Mouse (Mus musculus) hindbrain, postnatal 0 days (tissue): ENCODE measurements around the gene Pak3. TPM values are rescaled to one million over a fixed set of nuclear protein-coding genes. Genes with fewer than 3 reads are reported as not detected.
A peak's percentile ranks its signal among the peaks of the same experiment; 100 is the strongest.
"Not testable (repeated sequence)": the region's sequence is repeated elsewhere in the genome, so short reads cannot be mapped to it uniquely, and the experiment has no call there.

ENCODE experiments used
- ATAC-seq: fragments of 200-750 bp; cut with Nextera tagmentation; 2 replicates; pipeline ENCODE4 v1.8.0; 2017; ENCODE audit warnings: mild to moderate bottlenecking, moderate TSS enrichment, moderate library complexity
- DNase-seq: peaks from one replicate; pipeline ENCODE4 v3.0.0-alpha.2; 2015; ENCODE audit warnings: low spot score
- H3K27ac ChIP-seq: fragments of 300-500 bp; sonication (generic); 2 replicates; pipeline ENCODE4 v1.5.1; 2014; ENCODE audit warnings: mild to moderate bottlenecking
- H3K27me3 ChIP-seq: fragments of 300-500 bp; sonication (generic); 2 replicates; pipeline ENCODE4 v1.6.1; 2014; ENCODE audit warnings: low read length, mixed read lengths; ENCODE audit not compliant: insufficient read depth
- H3K36me3 ChIP-seq: fragments of 300-500 bp; sonication (generic); 2 replicates; pipeline ENCODE4 v1.6.1; 2014; ENCODE audit warnings: low read length, mixed read lengths; ENCODE audit not compliant: insufficient read depth
- H3K4me1 ChIP-seq: fragments of 300-500 bp; sonication (generic); 2 replicates; pipeline ENCODE4 v1.6.1; 2014; ENCODE audit warnings: antibody characterized with exemption, low read length, mixed read lengths; ENCODE audit not compliant: insufficient read depth
- H3K4me2 ChIP-seq: fragments of 300-500 bp; sonication (generic); 2 replicates; pipeline ENCODE4 v1.6.1; 2014; ENCODE audit warnings: low read depth, mild to moderate bottlenecking, low read length, moderate library complexity, mixed read lengths
- H3K4me3 ChIP-seq: fragments of 300-500 bp; sonication (generic); 2 replicates; pipeline ENCODE4 v1.5.1; 2014; ENCODE audit warnings: low read length
- H3K9ac ChIP-seq: fragments of 300-500 bp; sonication (generic); replicated peaks from 2 replicates; pipeline ENCODE4 v1.6.1; 2014; ENCODE audit warnings: mild to moderate bottlenecking, low read length, moderate library complexity, mixed read lengths
- H3K9me3 ChIP-seq: fragments of 300-500 bp; sonication (generic); 2 replicates; pipeline ENCODE4 v1.6.1; 2016; ENCODE audit warnings: low read length, mixed read lengths
- CTCF ChIP-seq: IDR thresholded peaks from 2 replicates; pipeline ENCODE4 v1.5.1; 2016; ENCODE audit warnings: antibody characterized with exemption, control low read depth, low read depth
- WGBS: fragments of 180-500 bp; shearing (Covaris S2); extraction: QIAGEN DNeasy Blood & Tissue Kit; methylation state at CpG from one replicate; pipeline ENCODE4 v1.1.7; 2014; 5-methylcytosine and 5-hydroxymethylcytosine counted together
- polyA plus RNA-seq: library from polyadenylated mRNA; unstranded; fragments of >200 nt; fragmentation: Nextera tagmentation; extraction: Ambion mirVana; gene quantifications from 2 replicates; pipeline ENCODE4 v1.2.1, GENCODE M21; 2015
- total RNA-seq: library from RNA; depleted of rRNA; stranded (reverse); fragments of >200 nt; gene quantifications from 2 replicates; pipeline ENCODE4 v1.2.3, GENCODE M21; 2014; rRNA removed

The Pak3 gene
- total RNA-seq, result 188 and 195 TPM in 2 replicates
- polyA plus RNA-seq, result 207 and 224 TPM in 2 replicates

GRCm38 (mm10) chrX:143518168-143518901 is at the start of gene Pak3:
Gene Pak3 (plus strand): TSS chrX:143518591.
- Histone ChIP-seq H3K4me2 (peak within 1 kb of the TSS; percentile 53), H3K27ac (peak within 1 kb of the TSS; percentile 83), H3K9ac (peak within 1 kb of the TSS; percentile 56), H3K9me3 (no peaks in the 10 kb centered on the region), H3K4me3 (peak within 1 kb of the TSS; percentile 47), H3K36me3 (no peaks in the 10 kb centered on the region), H3K27me3 (no peaks in the 10 kb centered on the region), H3K4me1 (no peaks in the 10 kb centered on the region)
- WGBS, result 26% methylated on average over 23 of the region's 23 CpGs
- DNase-seq (peak; percentile 49), ATAC-seq (peak; percentile 92)
- no peak for TF ChIP-seq CTCF

GRCm38 (mm10) chrX:143482866-143483265 is 35.5 kb upstream of the Pak3 start:
- WGBS, result 71% methylated on average over 3 of the region's 3 CpGs
- H3K4me3 ChIP-seq, result no peak overlapping the region

GRCm38 (mm10) chrX:143501053-143501695 is 17.2 kb upstream of the Pak3 start:
- H3K4me3 ChIP-seq, result no peak overlapping the region
- H3K36me3 ChIP-seq, result no peaks in the 10 kb centered on the region
- no peak for ATAC-seq
- no peak for TF ChIP-seq CTCF
- no peak overlapping the region for H3K27ac ChIP-seq
- 64% methylated on average over 4 of the region's 4 CpGs for WGBS
- H3K9me3 ChIP-seq, result no peaks in the 10 kb centered on the region
- no peak for DNase-seq
- no peak overlapping the region for H3K4me2 ChIP-seq
- no peaks in the 10 kb centered on the region; the same call in 1 of the 2 replicates for H3K27me3 ChIP-seq
- H3K9ac ChIP-seq, result no peak overlapping the region
- no peaks in the 10 kb centered on the region for H3K4me1 ChIP-seq

More at GRCm38 (mm10) chrX:143482866-143483265, 35.5 kb upstream of the Pak3 start:
- no peaks in the 10 kb centered on the region for H3K4me1 ChIP-seq
- H3K9ac ChIP-seq, result no peak overlapping the region
- H3K4me2 ChIP-seq, result no peak overlapping the region
- peak; percentile 100 for DNase-seq
- no peak overlapping the region for H3K27ac ChIP-seq
- H3K9me3 ChIP-seq, result no peaks in the 10 kb centered on the region
- peak; percentile 100 for ATAC-seq
- no peaks in the 10 kb centered on the region for H3K36me3 ChIP-seq
- TF ChIP-seq CTCF, result no peak
- H3K27me3 ChIP-seq, result no peaks in the 10 kb centered on the region

GRCm38 (mm10) chrX:143501776-143502365 is 16.5 kb upstream of the Pak3 start:
- Histone ChIP-seq H3K27me3 (no peaks in the 10 kb centered on the region; the same call in 1 of the 2 replicates), H3K4me1 (no peaks in the 10 kb centered on the region), H3K4me2 (no peak overlapping the region), H3K36me3 (no peaks in the 10 kb centered on the region), H3K9me3 (no peaks in the 10 kb centered on the region), H3K4me3 (no peak overlapping the region), H3K27ac (no peak overlapping the region), H3K9ac (no peak overlapping the region)
- DNase-seq, result no peak
- WGBS, result 74% methylated on average over 5 of the region's 5 CpGs
- TF ChIP-seq CTCF, result no peak
- ATAC-seq, result no peak

- Histone ChIP-seq H3K27me3 (no peaks in the 10 kb centered on the region), H3K4me3 (peak overlapping the region; percentile 47), H3K4me1 (no peaks in the 10 kb centered on the region), H3K27ac (peak overlapping the region; percentile 83), H3K9ac (peak overlapping the region; percentile 56), H3K36me3 (no peaks in the 10 kb centered on the region), H3K4me2 (peak overlapping the region; percentile 53), H3K9me3 (no peaks in the 10 kb centered on the region)
- 21% methylated on average over 7 of the region's 7 CpGs for WGBS
- peak; percentile 34 for DNase-seq
- no peak for TF ChIP-seq CTCF
- peak; percentile 82 for ATAC-seq
Measured at GRCm38 (mm10) chrX:143518917-143519316, 526 bp downstream of the Pak3 start.

GRCm38 (mm10) chrX:143519454-143519853 is 1.1 kb downstream of the Pak3 start:
- H3K4me1 ChIP-seq, H3K27ac ChIP-seq, DNase-seq, H3K36me3 ChIP-seq, H3K27me3 ChIP-seq, H3K9ac ChIP-seq, H3K9me3 ChIP-seq, ATAC-seq: not testable (repeated sequence)
- 69% methylated on average over 5 of the region's 5 CpGs for WGBS
- Histone ChIP-seq H3K4me3 (peak overlapping the region; percentile 11; the same call in 1 of the 2 replicates), H3K4me2 (peak overlapping the region; percentile 53)
